Mouse (Mus musculus): ENCODE measurements around the gene Zfp799.

DNA sequence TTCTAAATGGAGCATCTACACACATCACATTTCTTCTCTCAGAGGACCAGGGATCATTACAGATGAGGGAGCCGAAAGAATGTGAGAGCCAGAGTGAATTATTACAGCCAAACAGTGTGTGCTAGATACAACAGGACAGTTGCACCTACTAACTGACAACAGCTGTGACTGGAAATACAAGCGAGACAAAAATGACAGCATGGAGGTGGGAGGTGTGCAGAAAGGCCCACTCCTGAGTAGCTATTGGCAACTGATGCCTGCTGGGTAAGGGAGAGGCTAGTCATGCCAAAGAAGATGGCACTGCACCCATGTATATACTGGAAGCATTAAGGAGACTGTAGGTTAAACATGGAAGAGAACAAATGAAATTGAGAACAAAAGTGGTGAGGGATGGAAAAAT lies 63.6 kb downstream of the Zfp799 start:
- TF ChIP-seq TAL1 (conservative IDR thresholded peaks at IDR 0.05; ENCODE audit: low read depth, low read length) = no peak
- no peak for TF ChIP-seq CTCF (IDR thresholded peaks at IDR 0.05; ENCODE audit: low read depth, low read length)

Data from G1E (cell line).